Mouse (Mus musculus) small intestine, adult 2 months (tissue): ENCODE results near the gene Tmem165.

Experiments
- CTCF ChIP-seq: fragments of 200-500 bp; IDR thresholded peaks from 2 replicates; pipeline ENCODE4 v1.5.1; 2012; ENCODE audit warnings: low read depth, mild to moderate bottlenecking, control low read depth, inconsistent platforms, low read length, moderate library complexity, mixed read lengths; ENCODE audit not compliant: insufficient replicate concordance, insufficient read length; ENCODE audit errors: extremely low read depth
- POLR2A ChIP-seq: fragments of 200-500 bp; IDR thresholded peaks from 2 replicates; pipeline ENCODE4 v1.6.1; 2012; ENCODE audit warnings: low read depth, mild to moderate bottlenecking, control low read depth, inconsistent platforms, low read length, moderate library complexity

- TF ChIP-seq CTCF (no peak), POLR2A (no peak)
These were observed 19.8 kb upstream of the Tmem165 start for GRCm38 (mm10) chr5:76163828-76164390.
